Mouse (Mus musculus) WW6 (cell line): Measurements from ENCODE around the gene Stpg4.

Experiments used
- DNase-seq: peaks from one replicate; pipeline ENCODE4 v3.0.0-alpha.2; 2013; ENCODE audit warnings: low read depth, low spot score

Stpg4 gene

DNA sequence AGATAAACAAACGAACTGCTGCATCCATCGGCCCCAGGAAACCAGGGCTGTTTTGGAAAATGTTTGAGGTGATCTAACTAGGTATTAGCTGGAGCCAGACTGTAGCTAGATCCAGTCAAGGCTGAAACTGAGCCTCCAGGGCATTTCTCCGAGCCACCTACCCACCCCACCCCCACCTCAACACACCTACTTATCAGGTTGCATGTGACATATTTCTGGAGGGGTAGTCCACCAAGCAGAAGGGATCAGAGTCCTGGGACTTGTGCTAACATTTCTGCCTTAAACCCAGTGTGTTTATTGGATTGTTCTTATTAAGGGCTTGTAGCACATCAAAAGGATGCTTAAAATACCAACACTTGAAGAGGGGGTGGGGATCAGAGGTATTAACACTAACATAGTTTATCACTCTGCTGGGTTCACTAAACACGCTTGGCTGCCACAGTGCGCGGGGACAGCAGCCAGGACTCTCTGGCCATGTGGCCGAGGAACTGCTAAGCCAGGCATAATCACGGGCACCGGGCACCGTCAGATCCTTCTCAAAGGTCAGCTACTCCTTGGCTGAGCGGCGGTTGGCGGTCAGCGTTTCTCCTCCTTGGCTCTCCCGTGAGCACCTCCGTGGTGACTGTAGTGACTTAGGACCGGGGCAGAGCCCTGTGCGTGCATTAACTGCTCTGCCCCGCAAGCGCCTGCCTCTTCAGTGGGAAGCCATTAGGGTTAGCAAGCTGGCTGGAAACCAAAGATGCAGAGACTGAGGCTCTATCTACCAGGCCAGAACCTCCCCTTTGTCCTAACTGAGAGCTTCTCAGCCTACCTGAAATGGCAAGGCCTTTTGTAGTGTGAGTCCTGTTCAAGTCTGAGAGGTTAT, 76.1 kb downstream of the Stpg4 start:
- no peak for DNase-seq

DNA sequence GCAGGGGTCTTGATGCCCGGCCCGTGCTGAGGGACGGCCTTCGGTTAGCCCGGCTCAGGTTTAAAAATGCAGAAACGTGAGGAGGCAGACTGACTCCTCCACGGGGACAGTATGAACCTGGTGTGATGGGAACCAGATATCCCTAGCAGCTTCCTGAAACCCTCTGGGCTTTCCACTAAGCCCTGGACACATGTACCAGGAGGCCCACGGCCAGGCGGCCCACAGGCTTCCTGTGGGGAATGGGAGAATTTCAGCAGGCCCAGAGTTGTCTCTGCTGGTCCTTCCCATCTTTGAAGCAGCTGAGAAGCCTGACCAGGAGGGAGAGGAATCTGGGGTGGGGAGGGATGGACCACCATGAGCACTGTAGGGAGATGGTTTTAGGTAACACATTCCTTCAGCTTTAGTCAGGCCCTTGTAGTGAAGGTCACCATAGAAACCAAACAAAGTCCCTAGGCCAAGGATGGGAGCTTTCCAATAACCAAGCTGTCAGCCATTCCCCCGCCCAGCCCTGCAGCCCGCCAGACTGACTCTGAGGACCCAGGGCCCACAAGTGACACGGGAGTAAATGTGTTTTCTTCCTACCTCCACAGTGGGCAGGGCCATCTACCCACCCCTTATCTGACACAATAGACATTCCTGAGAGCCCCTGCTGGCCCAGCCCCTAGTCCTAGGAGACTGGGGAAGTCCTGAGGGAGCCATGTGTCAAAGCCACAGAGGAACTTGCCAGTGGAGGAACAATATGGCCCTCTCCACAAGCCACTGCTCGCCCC, 76.9 kb downstream of the Stpg4 start:
- DNase-seq = no peak

DNA sequence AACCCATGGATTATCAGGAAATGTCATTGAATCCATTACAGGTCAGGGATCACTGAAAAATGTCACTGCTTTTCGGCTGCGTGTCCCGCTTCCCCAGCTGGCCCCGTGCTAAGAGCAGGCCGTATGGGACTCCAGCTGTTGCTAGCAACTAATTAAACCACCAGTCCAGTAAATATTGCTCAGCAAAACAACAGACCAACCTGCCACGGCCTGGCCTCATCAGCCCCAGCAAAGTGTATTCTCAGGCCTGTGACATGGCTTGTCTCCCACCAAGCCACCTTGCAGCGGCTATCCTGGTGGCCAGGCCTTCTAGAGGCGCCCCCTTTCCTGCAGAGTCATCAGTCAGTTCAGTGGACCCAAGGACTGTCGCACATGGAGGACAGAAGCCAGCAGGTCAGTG, 78.0 kb downstream of the Stpg4 start:
- DNase-seq = no peak

DNA sequence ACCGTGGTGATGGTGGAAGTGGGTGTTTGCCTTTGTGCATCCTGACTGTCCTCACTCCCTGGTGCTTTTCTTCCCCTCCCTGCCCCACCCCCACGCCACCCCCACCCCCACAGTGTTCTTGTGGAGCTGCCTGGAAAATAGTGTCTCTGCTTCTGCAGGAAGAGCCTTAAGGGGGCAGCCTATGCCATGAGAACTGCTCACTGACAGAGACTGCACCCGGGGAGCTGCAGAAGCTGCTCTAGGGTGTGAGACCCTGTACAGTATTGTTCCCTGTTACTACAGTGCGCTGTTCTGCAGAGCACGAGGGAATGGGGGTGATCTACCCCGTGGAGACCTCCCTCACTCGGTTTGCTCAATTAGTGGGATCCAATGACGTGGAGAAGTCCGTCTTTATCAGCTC, 78.5 kb downstream of the Stpg4 start:
- no peak for DNase-seq

DNA sequence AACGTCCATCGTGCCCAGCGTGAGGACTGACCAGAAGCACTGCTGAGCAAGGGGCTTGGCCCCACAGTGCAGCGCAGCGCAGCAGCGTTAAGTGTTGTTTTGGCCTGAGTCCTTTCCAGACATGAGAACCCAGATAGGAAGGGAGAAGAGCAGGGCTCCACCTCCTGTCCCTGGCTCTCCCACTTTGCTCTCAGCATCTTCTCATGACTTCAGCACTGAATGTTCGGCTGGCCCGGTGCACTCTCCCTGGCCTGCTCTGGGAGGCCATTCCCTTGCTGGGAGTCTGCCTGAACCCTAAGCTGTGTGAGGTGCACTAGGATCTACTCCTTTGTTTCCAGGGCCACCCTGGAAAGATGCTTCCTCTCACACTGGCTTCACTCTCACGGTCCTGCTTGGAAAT, 79.2 kb downstream of the Stpg4 start:
- no peak for DNase-seq

DNA sequence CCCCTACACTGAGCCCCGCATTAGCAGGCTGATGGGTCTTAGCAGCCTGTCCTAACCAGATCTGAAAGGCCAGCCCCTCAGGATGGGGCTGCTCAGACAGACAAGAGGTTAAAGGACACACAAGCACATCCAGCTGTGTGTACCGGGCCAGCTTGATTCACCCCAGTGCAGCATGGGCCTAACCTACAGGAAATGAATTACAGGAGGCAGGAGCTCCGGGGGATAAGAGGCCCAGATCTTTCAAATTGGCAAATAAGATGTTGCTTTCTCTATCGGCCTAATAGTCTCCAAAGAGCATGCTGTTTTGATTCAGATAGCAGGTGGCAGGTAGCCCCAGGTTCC, 82.3 kb downstream of the Stpg4 start:
- DNase-seq = no peak

DNA sequence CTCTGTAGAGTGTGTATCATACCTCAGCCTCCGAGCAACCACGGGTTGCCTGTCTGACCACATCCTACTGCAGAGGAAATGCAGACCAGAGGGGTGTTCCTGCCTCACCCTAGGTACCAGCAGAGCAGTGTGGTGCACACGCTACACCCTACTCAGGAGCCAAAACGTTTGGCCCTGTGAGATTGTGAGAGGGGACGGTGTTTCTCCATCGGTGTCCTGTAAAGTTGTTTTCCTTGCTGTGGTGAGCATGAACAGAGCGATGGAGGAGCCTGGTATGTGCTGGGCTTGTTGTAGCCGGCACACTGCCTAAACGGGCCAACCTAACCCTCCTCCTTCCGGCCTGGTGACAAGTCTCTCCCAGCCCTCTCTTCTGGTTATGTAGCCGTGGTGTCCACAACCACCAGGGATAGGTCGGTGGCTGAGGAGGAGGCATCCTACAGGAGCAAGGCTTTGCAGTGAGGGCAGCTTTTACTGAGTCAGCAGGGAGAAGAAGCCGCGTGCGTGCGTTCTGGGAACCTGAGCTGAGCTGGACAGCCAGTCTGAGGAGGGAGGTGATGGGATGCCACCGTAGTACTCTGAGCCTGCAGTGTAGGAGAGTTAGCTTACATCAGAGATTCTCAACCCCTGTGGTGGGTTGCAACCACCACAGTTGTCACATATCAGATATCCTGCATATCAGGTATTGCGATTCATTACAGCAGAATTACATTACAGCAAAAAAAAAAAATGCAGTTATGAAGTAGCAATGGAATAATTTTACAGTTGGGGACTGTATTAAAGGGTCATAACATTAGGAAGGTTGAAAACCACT, 82.9 kb downstream of the Stpg4 start:
- DNase-seq = no peak

DNA sequence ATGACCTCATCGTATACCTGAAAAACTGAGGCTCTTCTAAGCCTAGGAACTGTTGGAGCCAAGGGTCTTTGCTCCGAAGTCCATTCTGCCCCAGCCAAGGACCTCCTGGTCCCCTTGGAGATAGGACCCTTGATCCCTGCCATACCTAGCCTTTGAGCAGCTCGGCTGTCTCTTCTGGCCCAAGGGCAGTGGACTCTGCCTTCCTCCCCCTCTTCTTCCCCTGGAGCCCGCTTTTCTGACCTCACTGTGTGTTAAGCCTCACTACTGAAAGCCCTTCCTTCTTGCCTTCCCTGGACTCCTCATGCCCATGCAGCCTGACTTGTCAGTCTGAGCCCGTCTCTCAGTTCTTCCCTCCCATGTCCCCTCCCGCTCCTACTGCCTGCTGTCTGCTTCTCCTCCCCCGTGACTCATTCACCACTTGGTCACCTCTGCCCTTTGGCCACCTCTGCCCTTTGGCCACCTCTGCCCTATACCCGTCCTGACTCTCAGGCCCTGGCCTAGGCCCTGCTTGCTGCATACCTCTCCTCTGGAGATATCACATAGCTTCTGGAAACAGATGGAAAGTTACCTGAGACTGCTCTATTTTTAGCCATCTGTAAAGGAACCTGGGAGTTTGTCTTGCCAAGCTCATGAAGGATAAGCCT, 84.4 kb downstream of the Stpg4 start:
- no peak for DNase-seq
